Mouse (Mus musculus) spleen, postnatal 10 days (tissue): ENCODE measurements around the gene Eif4a3.

Source experiments
- DNase-seq, 2 experiments: peaks; one replicate each; pipeline ENCODE4 v3.0.0; 2021 to 2022; ENCODE audit warnings: low spot score in 2 of 2

Gene Eif4a3

GRCm38 (mm10) chr11:119299391-119300245 lies at the start of gene Eif4a3:
Gene Eif4a3 (minus strand): TSS chr11:119300089.
- peak; percentile 98 to 99 for DNase-seq

- DNase-seq, result no peak
Observed at GRCm38 (mm10) chr11:119347125-119347524, 47.2 kb upstream of the Eif4a3 start.

GRCm38 (mm10) chr11:119344865-119345264 lies 45.0 kb upstream of the Eif4a3 start:
- DNase-seq, result no peak

GRCm38 (mm10) chr11:119344178-119344577 lies 44.3 kb upstream of the Eif4a3 start:
- DNase-seq, result no peak

GRCm38 (mm10) chr11:119339637-119340036 lies 39.7 kb upstream of the Eif4a3 start:
- peak; percentile 55 to 85 for DNase-seq

GRCm38 (mm10) chr11:119339179-119339578 lies 39.3 kb upstream of the Eif4a3 start:
- no peak for DNase-seq

- DNase-seq, result no peak
Observed at GRCm38 (mm10) chr11:119338271-119339059, 38.6 kb upstream of the Eif4a3 start.

- no peak for DNase-seq
Observed at GRCm38 (mm10) chr11:119331970-119332369, 32.1 kb upstream of the Eif4a3 start.

GRCm38 (mm10) chr11:119330592-119330991 lies 30.7 kb upstream of the Eif4a3 start:
- DNase-seq, result no peak

- DNase-seq, result no peak
Observed at GRCm38 (mm10) chr11:119325068-119325467, 25.2 kb upstream of the Eif4a3 start.

GRCm38 (mm10) chr11:119322521-119322920 lies 22.6 kb upstream of the Eif4a3 start:
- no peak for DNase-seq

- DNase-seq, result no peak
Observed at GRCm38 (mm10) chr11:119316720-119317119, 16.8 kb upstream of the Eif4a3 start.

GRCm38 (mm10) chr11:119314252-119314936 lies 14.5 kb upstream of the Eif4a3 start:
- no peak for DNase-seq

- no peak for DNase-seq
Observed at GRCm38 (mm10) chr11:119310621-119311020, 10.7 kb upstream of the Eif4a3 start.

- no peak for DNase-seq
Observed at GRCm38 (mm10) chr11:119307916-119308315, 8.0 kb upstream of the Eif4a3 start.

- DNase-seq, result no peak
Observed at GRCm38 (mm10) chr11:119307658-119307867, 7.7 kb upstream of the Eif4a3 start, which contains the start of gene Card14. Gene Card14 (plus strand): TSS chr11:119307768.

- DNase-seq, result no peak
Observed at GRCm38 (mm10) chr11:119306762-119307657, 7.1 kb upstream of the Eif4a3 start.

- DNase-seq, result peak; percentile 28 to 65
Observed at GRCm38 (mm10) chr11:119304904-119305712, 5.2 kb upstream of the Eif4a3 start.

GRCm38 (mm10) chr11:119300986-119301385 lies 1.1 kb upstream of the Eif4a3 start:
- DNase-seq, result no peak

GRCm38 (mm10) chr11:119300246-119300935 lies 502 bp upstream of the Eif4a3 start:
- DNase-seq, result no peak
